Mouse (Mus musculus) megakaryocyte, embryonic 14.5 days (primary cell): Measurements from ENCODE around the gene Oprm1.

Experiments used
- FLI1 ChIP-seq: IDR thresholded peaks from 2 replicates; pipeline ENCODE4 v1.6.1; 2012; ENCODE audit warnings: low read length, inconsistent platforms, mixed read lengths
- GATA1 ChIP-seq: IDR thresholded peaks from 3 replicates; pipeline ENCODE4 v1.6.1; 2012; ENCODE audit warnings: mixed read lengths, low read length, inconsistent platforms, borderline replicate concordance

DNA sequence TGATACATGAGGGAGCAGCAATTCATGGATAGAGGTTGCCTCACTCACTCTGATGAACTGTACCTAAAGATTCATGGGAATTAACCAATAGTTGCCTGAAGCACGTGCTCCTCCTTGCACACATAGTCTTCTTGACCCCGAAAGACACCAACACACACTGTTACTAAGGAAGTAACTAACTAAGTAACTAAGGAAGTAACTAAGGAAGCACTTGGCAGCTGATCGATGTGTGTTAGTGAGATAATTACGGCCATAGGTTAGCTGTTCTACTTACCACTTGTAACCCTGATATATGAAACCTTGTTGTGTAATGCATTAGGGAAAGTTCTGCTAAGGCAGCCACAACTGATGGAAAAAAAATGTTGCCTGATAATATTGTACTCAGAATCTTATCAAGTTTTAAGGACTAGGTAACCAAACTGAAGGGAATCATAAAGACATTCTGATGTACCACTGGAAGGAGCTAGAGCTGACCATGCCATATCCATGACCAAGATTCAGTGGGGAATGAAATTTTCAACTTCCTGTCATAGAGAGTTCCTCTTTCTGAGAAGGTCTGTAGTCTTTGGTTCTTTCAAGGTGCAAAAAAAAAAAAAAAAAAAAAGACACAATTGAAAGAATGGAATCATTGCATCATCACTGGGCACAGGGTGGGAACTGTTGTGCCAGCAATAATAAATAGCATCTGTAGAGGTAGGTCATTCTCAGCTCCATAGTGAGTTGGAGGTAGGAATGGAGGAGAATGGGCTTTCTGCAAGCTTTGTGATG is 40.9 kb upstream of the Oprm1 start:
- no peak for TF ChIP-seq GATA1
- TF ChIP-seq FLI1 = no peak
